Mouse (Mus musculus): ENCODE measurements around the gene Ublcp1. TPM values are rescaled to one million over a fixed set of nuclear protein-coding genes. Genes with fewer than 3 reads are reported as not detected.

The Ublcp1 gene
- polyA plus RNA-seq, 1 experiment, result 111 TPM

GRCm38 (mm10) chr11:44513026-44513422 is 42.7 kb upstream of the Ublcp1 start:
- Histone ChIP-seq H3K27ac (ENCODE audit: insufficient read depth, low read length) (no peak overlapping the region), H3K27me3 (ENCODE audit: control insufficient read depth, insufficient read depth, low read length) (no peaks in the 10 kb centered on the region), H3K4me3 (replicated peaks; ENCODE audit: insufficient read depth, low read depth, low read length) (no peak overlapping the region), H3K4me1 (ENCODE audit: control insufficient read depth, insufficient read depth, low read length) (no peaks in the 10 kb centered on the region)
- no peak for TF ChIP-seq POLR2A (IDR thresholded peaks at IDR 0.05; ENCODE audit: borderline replicate concordance, insufficient read depth, low read length)
- TF ChIP-seq CTCF (IDR thresholded peaks at IDR 0.05; ENCODE audit: borderline replicate concordance, insufficient read depth, low read depth, low read length), result no peak
- 63% methylated on average over 2 of the region's 2 CpGs for WGBS
- DNase-seq, result no peak

- WGBS, result 83% methylated on average over 14 of the region's 14 CpGs
- H3K4me3 ChIP-seq (replicated peaks; ENCODE audit: insufficient read depth, low read depth, low read length), result no peak overlapping the region
- no peaks in the 10 kb centered on the region for H3K27me3 ChIP-seq (ENCODE audit: control insufficient read depth, insufficient read depth, low read length)
- no peaks in the 10 kb centered on the region for H3K4me1 ChIP-seq (ENCODE audit: control insufficient read depth, insufficient read depth, low read length)
- no peak for TF ChIP-seq POLR2A (IDR thresholded peaks at IDR 0.05; ENCODE audit: borderline replicate concordance, insufficient read depth, low read length)
- TF ChIP-seq CTCF (IDR thresholded peaks at IDR 0.05; ENCODE audit: borderline replicate concordance, insufficient read depth, low read depth, low read length), result no peak
- DNase-seq, result no peak
- no peak overlapping the region for H3K27ac ChIP-seq (ENCODE audit: insufficient read depth, low read length)
These were observed 42.0 kb upstream of the Ublcp1 start for GRCm38 (mm10) chr11:44512044-44513025.

- WGBS, result 81% methylated on average over 7 of the region's 7 CpGs
These were observed 40.1 kb upstream of the Ublcp1 start for GRCm38 (mm10) chr11:44510371-44510770.

GRCm38 (mm10) chr11:44509906-44510305 is 39.6 kb upstream of the Ublcp1 start:
- Histone ChIP-seq H3K27me3 (ENCODE audit: control insufficient read depth, insufficient read depth, low read length) (no peaks in the 10 kb centered on the region), H3K27ac (ENCODE audit: insufficient read depth, low read length) (no peak overlapping the region), H3K4me1 (ENCODE audit: control insufficient read depth, insufficient read depth, low read length) (no peaks in the 10 kb centered on the region), H3K4me3 (replicated peaks; ENCODE audit: insufficient read depth, low read depth, low read length) (no peak overlapping the region)
- WGBS, result 94% methylated on average over 2 of the region's 2 CpGs
- DNase-seq, result no peak
- TF ChIP-seq POLR2A (IDR thresholded peaks at IDR 0.05; ENCODE audit: borderline replicate concordance, insufficient read depth, low read length), result no peak

More at GRCm38 (mm10) chr11:44510371-44510770, 40.1 kb upstream of the Ublcp1 start:
- DNase-seq, result no peak
- Histone ChIP-seq H3K4me3 (replicated peaks; ENCODE audit: insufficient read depth, low read depth, low read length) (no peak overlapping the region), H3K27me3 (ENCODE audit: control insufficient read depth, insufficient read depth, low read length) (no peaks in the 10 kb centered on the region), H3K4me1 (ENCODE audit: control insufficient read depth, insufficient read depth, low read length) (no peaks in the 10 kb centered on the region), H3K27ac (ENCODE audit: insufficient read depth, low read length) (no peak overlapping the region)
- no peak for TF ChIP-seq CTCF (IDR thresholded peaks at IDR 0.05; ENCODE audit: borderline replicate concordance, insufficient read depth, low read depth, low read length)
- no peak for TF ChIP-seq POLR2A (IDR thresholded peaks at IDR 0.05; ENCODE audit: borderline replicate concordance, insufficient read depth, low read length)

GRCm38 (mm10) chr11:44508876-44509275 is 38.6 kb upstream of the Ublcp1 start:
- H3K4me3 ChIP-seq (replicated peaks; ENCODE audit: insufficient read depth, low read depth, low read length), result no peak overlapping the region
- H3K4me1 ChIP-seq (ENCODE audit: control insufficient read depth, insufficient read depth, low read length), result no peaks in the 10 kb centered on the region
- 43% methylated on average over 4 of the region's 4 CpGs for WGBS
- TF ChIP-seq POLR2A (IDR thresholded peaks at IDR 0.05; ENCODE audit: borderline replicate concordance, insufficient read depth, low read length) (no peak), CTCF (IDR thresholded peaks at IDR 0.05; ENCODE audit: borderline replicate concordance, insufficient read depth, low read depth, low read length) (no peak)
- no peak overlapping the region for H3K27ac ChIP-seq (ENCODE audit: insufficient read depth, low read length)
- H3K27me3 ChIP-seq (ENCODE audit: control insufficient read depth, insufficient read depth, low read length), result no peaks in the 10 kb centered on the region
- no peak for DNase-seq

GRCm38 (mm10) chr11:44504761-44505160 is 34.5 kb upstream of the Ublcp1 start:
- whole genome bisulfite sequencing, result 75% methylated on average over 3 of the region's 3 CpGs

GRCm38 (mm10) chr11:44504146-44504545 is 33.8 kb upstream of the Ublcp1 start:
- Histone ChIP-seq H3K27me3 (ENCODE audit: control insufficient read depth, insufficient read depth, low read length) (no peaks in the 10 kb centered on the region), H3K27ac (ENCODE audit: insufficient read depth, low read length) (no peak overlapping the region), H3K4me1 (ENCODE audit: control insufficient read depth, insufficient read depth, low read length) (no peaks in the 10 kb centered on the region), H3K4me3 (replicated peaks; ENCODE audit: insufficient read depth, low read depth, low read length) (no peak overlapping the region)
- TF ChIP-seq POLR2A (IDR thresholded peaks at IDR 0.05; ENCODE audit: borderline replicate concordance, insufficient read depth, low read length) (no peak), CTCF (IDR thresholded peaks at IDR 0.05; ENCODE audit: borderline replicate concordance, insufficient read depth, low read depth, low read length) (no peak)
- no peak for DNase-seq
- WGBS, result 79% methylated on average over 7 of the region's 7 CpGs

More at GRCm38 (mm10) chr11:44504761-44505160, 34.5 kb upstream of the Ublcp1 start:
- H3K27ac ChIP-seq (ENCODE audit: insufficient read depth, low read length), result no peak overlapping the region
- no peaks in the 10 kb centered on the region for H3K4me1 ChIP-seq (ENCODE audit: control insufficient read depth, insufficient read depth, low read length)
- TF ChIP-seq POLR2A (IDR thresholded peaks at IDR 0.05; ENCODE audit: borderline replicate concordance, insufficient read depth, low read length) (no peak), CTCF (IDR thresholded peaks at IDR 0.05; ENCODE audit: borderline replicate concordance, insufficient read depth, low read depth, low read length) (no peak)
- H3K27me3 ChIP-seq (ENCODE audit: control insufficient read depth, insufficient read depth, low read length), result no peaks in the 10 kb centered on the region
- H3K4me3 ChIP-seq (replicated peaks; ENCODE audit: insufficient read depth, low read depth, low read length), result no peak overlapping the region
- DNase-seq, result no peak

- no peak overlapping the region for H3K27ac ChIP-seq (ENCODE audit: insufficient read depth, low read length)
- no peak for DNase-seq
- H3K27me3 ChIP-seq (ENCODE audit: control insufficient read depth, insufficient read depth, low read length), result no peaks in the 10 kb centered on the region
- H3K4me1 ChIP-seq (ENCODE audit: control insufficient read depth, insufficient read depth, low read length), result no peaks in the 10 kb centered on the region
- no peak overlapping the region for H3K4me3 ChIP-seq (replicated peaks; ENCODE audit: insufficient read depth, low read depth, low read length)
- 20% methylated on average over 5 of the region's 5 CpGs for WGBS
- no peak for TF ChIP-seq POLR2A (IDR thresholded peaks at IDR 0.05; ENCODE audit: borderline replicate concordance, insufficient read depth, low read length)
- TF ChIP-seq CTCF (IDR thresholded peaks at IDR 0.05; ENCODE audit: borderline replicate concordance, insufficient read depth, low read depth, low read length), result no peak
These were observed 32.6 kb upstream of the Ublcp1 start for GRCm38 (mm10) chr11:44502931-44503330.

Data from cerebellum, adult 2 months (tissue).